Mouse (Mus musculus): ENCODE results near the gene Numb.

DNA sequence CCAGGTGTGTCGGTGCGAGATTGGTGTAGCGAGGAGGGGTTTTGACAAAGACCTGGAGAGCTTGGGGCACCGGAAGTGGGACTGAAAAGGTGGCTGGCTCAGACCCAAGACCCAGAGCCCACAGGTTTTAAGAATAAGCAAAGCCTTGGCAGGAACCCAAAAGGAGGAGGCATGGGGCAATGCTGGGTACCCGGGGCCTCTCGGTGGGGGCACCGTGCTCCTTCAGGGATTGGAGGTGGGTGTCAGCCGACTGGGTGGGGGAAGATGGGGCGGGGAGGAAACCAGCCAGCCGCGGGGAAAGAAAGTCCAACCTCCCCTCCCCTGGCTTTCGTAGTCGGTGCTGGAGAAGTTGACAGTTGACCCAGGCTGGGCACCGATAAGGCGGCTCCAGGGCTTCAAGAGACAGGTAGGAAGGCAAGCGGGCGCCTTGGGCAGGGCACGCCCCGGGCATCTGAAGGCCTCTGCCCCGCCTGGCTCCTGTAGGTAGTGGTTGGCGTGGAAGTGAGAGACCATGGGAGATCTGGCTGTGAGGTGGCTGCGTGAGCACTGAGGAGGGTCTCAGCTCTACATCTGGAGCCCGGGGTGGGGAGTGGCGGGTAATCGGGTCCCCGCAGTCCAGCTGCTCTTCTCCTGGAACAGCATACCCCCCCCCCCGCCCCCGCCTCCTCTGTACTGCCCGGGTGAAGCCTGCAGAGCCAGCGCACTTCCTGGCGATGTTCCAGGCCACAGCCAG lies 158.3 kb downstream of the Numb start, which contains the start of gene Papln:
- no peak for TF ChIP-seq POLR2A (IDR thresholded peaks at IDR 0.05; ENCODE audit: borderline replicate concordance, extremely low read depth, insufficient read depth, insufficient read length, poor library complexity, severe bottlenecking)
- TF ChIP-seq CTCF (IDR thresholded peaks at IDR 0.05; ENCODE audit: borderline replicate concordance, extremely low read depth, insufficient read depth, insufficient read length): no peak
